Mouse (Mus musculus) megakaryocyte, adult 5-6 weeks (primary cell): ENCODE data around the gene Gm20388. TPM values are rescaled to one million over a fixed set of nuclear protein-coding genes. Genes with fewer than 3 reads are reported as not detected.
A peak's percentile ranks its signal among the peaks of the same experiment; 100 is the strongest.

Source experiments
- ATAC-seq: 2 replicates; pipeline ENCODE4 v1.8.0; 2016; ENCODE audit warnings: mild to moderate bottlenecking, inconsistent platforms; ENCODE audit not compliant: poor library complexity, severe bottlenecking
- total RNA-seq, 2 experiments: library from RNA; stranded (forward) in 1 of 2; stranded (reverse) in 1 of 2; fragments of 153-499, 151-499 nt in 1 of 2; fragments of 221-1000, 200-1000 nt in 1 of 2; gene quantifications; 2 replicates each; pipeline versions ENCODE4 v1.2.3 to v1.2.4; 2015 to 2017

The Gm20388 gene
- total RNA-seq, 2 experiments from 2014 or later: 7.6 to 15.5 TPM

- ATAC-seq: no peak
Measured at GRCm38 (mm10) chr8:122018046-122018831, 2107.6 kb downstream of the Gm20388 start.

- ATAC-seq: no peak
Measured at GRCm38 (mm10) chr8:122019162-122019561, 2108.5 kb downstream of the Gm20388 start.

- ATAC-seq: peak; percentile 49; the same call in 1 of the 2 replicates
Measured at GRCm38 (mm10) chr8:122020050-122020771, 2109.6 kb downstream of the Gm20388 start.

- peak; percentile 63 for ATAC-seq
Measured at GRCm38 (mm10) chr8:122021725-122022124, 2111.1 kb downstream of the Gm20388 start.

- peak; percentile 72 for ATAC-seq
Measured at GRCm38 (mm10) chr8:122022274-122022673, 2111.6 kb downstream of the Gm20388 start.

GRCm38 (mm10) chr8:122022705-122023104 is 2112.1 kb downstream of the Gm20388 start:
- no peak for ATAC-seq

- ATAC-seq: no peak
Measured at GRCm38 (mm10) chr8:122025546-122025945, 2114.9 kb downstream of the Gm20388 start.

- no peak for ATAC-seq
Measured at GRCm38 (mm10) chr8:122028116-122028515, 2117.5 kb downstream of the Gm20388 start.

GRCm38 (mm10) chr8:122030965-122031364 is 2120.3 kb downstream of the Gm20388 start:
- no peak for ATAC-seq

GRCm38 (mm10) chr8:122032741-122033140 is 2122.1 kb downstream of the Gm20388 start:
- no peak for ATAC-seq

- ATAC-seq: no peak
Measured at GRCm38 (mm10) chr8:122035543-122035942, 2124.9 kb downstream of the Gm20388 start.

- ATAC-seq: no peak
Measured at GRCm38 (mm10) chr8:122036325-122036724, 2125.7 kb downstream of the Gm20388 start.

- no peak for ATAC-seq
Measured at GRCm38 (mm10) chr8:122037279-122037678, 2126.6 kb downstream of the Gm20388 start.

GRCm38 (mm10) chr8:122038076-122038475 is 2127.4 kb downstream of the Gm20388 start:
- no peak for ATAC-seq

- no peak for ATAC-seq
Measured at GRCm38 (mm10) chr8:122039452-122039851, 2128.8 kb downstream of the Gm20388 start.

- no peak for ATAC-seq
Measured at GRCm38 (mm10) chr8:122047206-122047870, 2136.7 kb downstream of the Gm20388 start.

- no peak for ATAC-seq
Measured at GRCm38 (mm10) chr8:122049266-122049665, 2138.6 kb downstream of the Gm20388 start.

- ATAC-seq: no peak
Measured at GRCm38 (mm10) chr8:122049923-122050322, 2139.3 kb downstream of the Gm20388 start.

- no peak for ATAC-seq
Measured at GRCm38 (mm10) chr8:122050620-122051019, 2140.0 kb downstream of the Gm20388 start.

GRCm38 (mm10) chr8:122055321-122055720 is 2144.7 kb downstream of the Gm20388 start:
- ATAC-seq: no peak

- ATAC-seq: no peak
Measured at GRCm38 (mm10) chr8:122056113-122056512, 2145.5 kb downstream of the Gm20388 start.
